Mouse (Mus musculus): ENCODE results near the gene Bahcc1.

The Bahcc1 gene

DNA sequence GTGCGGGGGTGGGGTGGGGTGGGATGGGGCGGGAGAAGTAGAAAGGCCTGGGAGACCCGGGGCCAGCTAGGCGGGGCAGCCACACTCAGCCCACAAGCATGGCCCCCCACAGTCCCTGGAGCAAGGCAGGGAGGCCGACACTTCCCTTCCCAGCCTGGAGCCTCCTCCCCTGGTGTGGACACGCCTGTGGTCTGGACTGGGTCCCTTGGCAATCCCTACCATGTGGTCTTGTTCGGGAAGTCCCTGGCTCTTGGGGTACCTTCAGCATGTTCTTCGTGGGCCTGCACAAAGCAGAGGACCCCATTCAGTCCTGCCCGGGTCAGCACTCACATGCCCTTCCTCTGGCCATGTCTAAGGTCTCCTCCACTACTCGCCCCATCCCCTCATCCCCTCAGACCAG, 23.8 kb downstream of the Bahcc1 start:
- Histone ChIP-seq H3K4me3 (replicated peaks; ENCODE audit: low read length) (peak overlapping the region; percentile 39), H3K36me3 (ENCODE audit: insufficient read depth, low read length) (peaks cover 24% of the 10 kb centered on the region), H3K4me1 (replicated peaks; ENCODE audit: low read depth, low read length) (peaks cover 93% of the 10 kb centered on the region), H3K27me3 (ENCODE audit: insufficient read depth, low read length) (no peaks in the 10 kb centered on the region), H3K9me3 (ENCODE audit: low read length) (no peaks in the 10 kb centered on the region)
- no peak for TF ChIP-seq POU5F1 (IDR thresholded peaks at IDR 0.05; ENCODE audit: borderline replicate concordance, low read length)
- TF ChIP-seq CTCF (conservative IDR thresholded peaks at IDR 0.05; ENCODE audit: low read length): no peak
- TF ChIP-seq NANOG (IDR thresholded peaks at IDR 0.05; ENCODE audit: borderline replicate concordance, low read length): no peak

DNA sequence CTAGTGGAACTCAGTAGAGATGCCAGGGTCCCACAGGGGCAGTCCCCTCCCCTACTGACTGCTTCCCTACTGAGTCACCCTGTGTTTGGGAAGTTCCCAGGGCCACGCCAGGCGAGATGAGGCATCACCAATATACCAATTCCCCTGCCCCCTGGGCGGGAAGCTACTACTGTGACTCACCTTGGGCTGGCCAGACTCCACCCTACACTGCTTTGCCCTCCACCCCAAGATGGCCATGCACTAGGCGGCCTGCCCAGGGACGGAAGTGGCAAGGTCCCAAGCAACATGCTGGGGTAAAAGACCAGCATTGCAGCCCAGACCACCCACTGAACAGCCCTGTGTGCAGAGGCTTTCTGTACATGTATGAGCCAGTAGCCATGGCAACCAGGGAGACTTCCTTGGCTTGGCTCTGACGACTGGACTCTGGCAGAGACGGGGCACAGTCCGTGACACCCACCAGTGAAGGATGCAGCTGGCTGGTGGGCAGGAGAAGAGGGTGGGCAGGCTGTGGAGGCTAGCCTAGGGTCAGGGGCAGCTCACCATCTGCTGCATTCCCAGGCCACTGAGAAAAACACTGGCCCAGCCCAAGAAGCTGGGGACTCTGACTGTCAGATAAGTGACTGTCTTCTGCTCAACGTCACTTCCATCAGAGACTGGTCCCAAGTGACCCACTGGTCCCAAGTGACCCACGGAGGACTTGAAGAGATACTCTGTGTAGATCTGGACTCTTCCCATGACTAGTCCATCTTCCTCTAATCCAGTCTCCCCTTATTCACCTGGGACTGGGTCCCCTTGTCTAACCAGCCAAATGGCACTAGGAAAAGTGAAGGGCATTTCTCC, 24.5 kb downstream of the Bahcc1 start:
- Histone ChIP-seq H3K36me3 (ENCODE audit: insufficient read depth, low read length) (peaks cover 24% of the 10 kb centered on the region), H3K9me3 (ENCODE audit: low read length) (no peaks in the 10 kb centered on the region), H3K27me3 (ENCODE audit: insufficient read depth, low read length) (no peaks in the 10 kb centered on the region), H3K4me1 (replicated peaks; ENCODE audit: low read depth, low read length) (peaks cover 93% of the 10 kb centered on the region), H3K4me3 (replicated peaks; ENCODE audit: low read length) (peak overlapping the region; percentile 39; the same call in 1 of the 2 replicates)
- TF ChIP-seq CTCF (conservative IDR thresholded peaks at IDR 0.05; ENCODE audit: low read length) (no peak), NANOG (IDR thresholded peaks at IDR 0.05; ENCODE audit: borderline replicate concordance, low read length) (no peak), POU5F1 (IDR thresholded peaks at IDR 0.05; ENCODE audit: borderline replicate concordance, low read length) (no peak)

DNA sequence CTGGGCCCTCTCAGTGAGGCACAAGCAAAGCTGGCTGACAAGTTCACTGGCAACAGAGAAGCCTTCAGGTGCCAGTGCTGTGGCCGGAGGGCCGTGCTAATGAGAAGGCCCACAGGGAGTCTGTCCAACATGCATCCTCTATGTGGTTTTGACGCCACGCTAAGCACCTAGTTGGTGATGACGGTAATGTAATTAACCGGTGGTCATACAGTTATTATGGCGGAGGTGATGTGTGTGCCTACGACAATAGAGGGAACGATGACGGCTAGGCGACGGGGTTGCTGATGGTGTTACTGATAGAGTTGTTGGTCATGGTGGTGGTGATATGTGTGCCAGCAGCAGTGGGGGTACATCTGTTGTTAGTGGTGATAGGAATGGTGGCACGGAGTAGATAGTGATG, 25.2 kb downstream of the Bahcc1 start:
- TF ChIP-seq NANOG (IDR thresholded peaks at IDR 0.05; ENCODE audit: borderline replicate concordance, low read length) (no peak), CTCF (conservative IDR thresholded peaks at IDR 0.05; ENCODE audit: low read length) (no peak), POU5F1 (IDR thresholded peaks at IDR 0.05; ENCODE audit: borderline replicate concordance, low read length) (no peak)
- peaks cover 92% of the 10 kb centered on the region for H3K4me1 ChIP-seq (replicated peaks; ENCODE audit: low read depth, low read length)
- H3K9me3 ChIP-seq (ENCODE audit: low read length): no peaks in the 10 kb centered on the region
- no peak overlapping the region for H3K4me3 ChIP-seq (replicated peaks; ENCODE audit: low read length)
- peaks cover 24% of the 10 kb centered on the region for H3K36me3 ChIP-seq (ENCODE audit: insufficient read depth, low read length)
- H3K27me3 ChIP-seq (ENCODE audit: insufficient read depth, low read length): no peaks in the 10 kb centered on the region

DNA sequence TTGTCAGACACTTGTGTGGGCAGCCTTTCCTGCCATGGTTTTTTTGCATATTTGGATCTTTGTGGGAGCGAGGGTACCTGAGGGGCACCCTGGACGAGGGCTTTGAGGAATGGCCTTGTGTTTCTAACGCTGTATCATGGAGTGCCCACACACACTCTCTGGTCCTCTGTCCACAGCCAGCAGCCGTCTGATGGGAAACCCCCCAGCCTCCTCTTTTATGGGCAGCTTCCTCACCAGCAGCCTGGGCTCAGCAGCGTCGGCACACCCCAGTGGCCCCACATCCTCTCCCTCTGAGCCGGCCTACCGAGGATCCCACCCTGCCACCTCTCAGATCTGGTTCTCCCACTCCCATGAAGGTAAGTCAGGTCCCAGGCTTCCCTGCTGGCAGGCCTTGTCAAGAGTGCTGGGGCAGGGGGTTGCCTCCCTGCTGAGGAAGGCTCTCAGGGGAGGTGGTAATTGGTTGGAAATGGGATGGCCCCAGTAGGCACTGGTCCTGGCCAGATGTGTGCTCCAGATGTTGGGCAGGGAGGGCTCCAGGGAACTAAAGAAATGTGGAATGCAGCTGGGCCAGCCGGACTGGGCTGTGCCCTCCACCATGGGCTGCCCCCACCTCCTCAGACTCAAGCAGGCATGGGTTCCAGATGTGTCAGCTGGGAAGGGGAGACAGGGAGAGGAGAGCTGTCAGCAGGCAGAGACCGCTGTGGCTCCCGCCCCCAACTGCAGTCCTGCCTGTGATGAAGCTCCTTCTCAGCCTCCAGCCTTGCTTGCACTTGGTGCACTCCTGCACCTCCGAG, 26.3 kb downstream of the Bahcc1 start:
- TF ChIP-seq POU5F1 (IDR thresholded peaks at IDR 0.05; ENCODE audit: borderline replicate concordance, low read length) (no peak), NANOG (IDR thresholded peaks at IDR 0.05; ENCODE audit: borderline replicate concordance, low read length) (no peak), CTCF (conservative IDR thresholded peaks at IDR 0.05; ENCODE audit: low read length) (no peak)
- H3K36me3 ChIP-seq (ENCODE audit: insufficient read depth, low read length): peaks cover 35% of the 10 kb centered on the region
- no peak overlapping the region for H3K4me3 ChIP-seq (replicated peaks; ENCODE audit: low read length)
- H3K9me3 ChIP-seq (ENCODE audit: low read length): no peaks in the 10 kb centered on the region
- peaks cover 92% of the 10 kb centered on the region for H3K4me1 ChIP-seq (replicated peaks; ENCODE audit: low read depth, low read length)
- no peaks in the 10 kb centered on the region for H3K27me3 ChIP-seq (ENCODE audit: insufficient read depth, low read length)

DNA sequence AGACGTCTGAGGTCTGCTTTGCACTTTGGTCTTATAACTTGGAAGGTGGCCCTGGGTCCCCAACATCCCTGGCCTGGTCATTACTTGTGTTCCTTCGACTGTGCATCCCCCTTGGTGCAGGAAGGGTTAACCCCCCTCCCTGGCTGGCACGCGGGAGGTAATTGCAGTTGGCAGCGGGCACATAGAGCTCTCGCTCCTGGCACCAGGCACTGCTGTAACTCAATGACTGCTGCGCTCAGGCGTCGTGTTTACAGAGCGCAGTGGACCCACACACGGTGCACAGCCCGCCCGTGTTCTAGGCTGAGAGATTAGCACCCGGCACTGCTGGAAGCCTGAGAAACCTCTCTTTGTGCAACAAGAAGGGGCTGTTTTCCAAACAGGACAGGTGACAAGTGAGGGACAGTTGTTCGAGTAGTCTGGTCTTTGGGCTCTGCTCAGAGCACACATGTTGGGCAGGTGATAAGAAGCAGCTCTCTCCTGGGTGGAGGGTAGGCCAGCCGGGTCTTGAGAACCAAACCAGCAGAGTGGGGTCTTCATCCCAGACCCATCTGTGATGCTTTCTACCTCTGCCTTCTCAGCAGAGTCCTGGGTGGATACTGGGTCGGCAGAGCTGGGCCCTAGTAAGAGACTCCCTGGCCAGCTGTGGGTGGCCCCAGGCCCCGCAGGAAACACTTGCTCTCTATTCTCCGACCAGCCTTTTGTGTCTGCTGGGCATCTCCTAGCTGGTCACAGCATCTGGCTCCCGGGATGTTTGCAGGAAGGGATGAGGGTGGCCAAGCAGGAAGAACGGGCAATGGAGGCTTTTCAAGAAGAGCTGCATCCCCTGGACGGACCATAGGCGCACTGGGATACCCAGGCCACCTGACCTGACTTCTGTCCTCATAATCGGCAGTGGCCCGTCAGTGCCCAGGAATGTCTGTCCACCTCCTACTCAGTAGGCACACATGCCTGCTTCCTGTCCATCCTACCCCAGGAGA, 27.3 kb downstream of the Bahcc1 start:
- Histone ChIP-seq H3K36me3 (ENCODE audit: insufficient read depth, low read length) (peaks cover 44% of the 10 kb centered on the region), H3K27me3 (ENCODE audit: insufficient read depth, low read length) (no peaks in the 10 kb centered on the region), H3K4me3 (replicated peaks; ENCODE audit: low read length) (no peak overlapping the region), H3K9me3 (ENCODE audit: low read length) (no peaks in the 10 kb centered on the region), H3K4me1 (replicated peaks; ENCODE audit: low read depth, low read length) (peaks cover 92% of the 10 kb centered on the region)
- no peak for TF ChIP-seq CTCF (conservative IDR thresholded peaks at IDR 0.05; ENCODE audit: low read length)
- no peak for TF ChIP-seq NANOG (IDR thresholded peaks at IDR 0.05; ENCODE audit: borderline replicate concordance, low read length)
- TF ChIP-seq POU5F1 (IDR thresholded peaks at IDR 0.05; ENCODE audit: borderline replicate concordance, low read length): no peak

DNA sequence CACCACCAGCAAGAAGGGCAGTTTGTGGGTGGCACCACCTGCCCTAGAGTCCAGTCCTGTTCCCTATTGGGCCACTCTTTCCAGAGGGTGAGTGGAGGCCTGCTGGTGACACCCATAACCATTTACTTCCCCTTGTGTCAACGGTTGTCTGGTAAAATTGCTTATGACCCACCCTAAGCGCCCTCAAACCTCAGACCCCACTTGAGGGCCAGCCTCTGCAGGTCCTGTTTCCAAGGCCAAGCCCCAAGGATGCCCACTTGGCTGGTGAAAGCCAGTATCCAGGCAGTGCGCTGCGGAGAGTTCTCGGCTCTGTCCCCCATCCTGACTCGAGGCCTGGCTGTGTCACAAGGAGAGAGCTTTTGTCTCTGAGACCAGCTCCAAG, 28.0 kb downstream of the Bahcc1 start:
- Histone ChIP-seq H3K27me3 (ENCODE audit: insufficient read depth, low read length) (no peaks in the 10 kb centered on the region), H3K4me1 (replicated peaks; ENCODE audit: low read depth, low read length) (peaks cover 90% of the 10 kb centered on the region), H3K36me3 (ENCODE audit: insufficient read depth, low read length) (peaks cover 49% of the 10 kb centered on the region), H3K9me3 (ENCODE audit: low read length) (no peaks in the 10 kb centered on the region), H3K4me3 (replicated peaks; ENCODE audit: low read length) (peak overlapping the region; percentile 48; the same call in 1 of the 2 replicates)
- TF ChIP-seq NANOG (IDR thresholded peaks at IDR 0.05; ENCODE audit: borderline replicate concordance, low read length) (no peak), POU5F1 (IDR thresholded peaks at IDR 0.05; ENCODE audit: borderline replicate concordance, low read length) (no peak), CTCF (conservative IDR thresholded peaks at IDR 0.05; ENCODE audit: low read length) (no peak)

DNA sequence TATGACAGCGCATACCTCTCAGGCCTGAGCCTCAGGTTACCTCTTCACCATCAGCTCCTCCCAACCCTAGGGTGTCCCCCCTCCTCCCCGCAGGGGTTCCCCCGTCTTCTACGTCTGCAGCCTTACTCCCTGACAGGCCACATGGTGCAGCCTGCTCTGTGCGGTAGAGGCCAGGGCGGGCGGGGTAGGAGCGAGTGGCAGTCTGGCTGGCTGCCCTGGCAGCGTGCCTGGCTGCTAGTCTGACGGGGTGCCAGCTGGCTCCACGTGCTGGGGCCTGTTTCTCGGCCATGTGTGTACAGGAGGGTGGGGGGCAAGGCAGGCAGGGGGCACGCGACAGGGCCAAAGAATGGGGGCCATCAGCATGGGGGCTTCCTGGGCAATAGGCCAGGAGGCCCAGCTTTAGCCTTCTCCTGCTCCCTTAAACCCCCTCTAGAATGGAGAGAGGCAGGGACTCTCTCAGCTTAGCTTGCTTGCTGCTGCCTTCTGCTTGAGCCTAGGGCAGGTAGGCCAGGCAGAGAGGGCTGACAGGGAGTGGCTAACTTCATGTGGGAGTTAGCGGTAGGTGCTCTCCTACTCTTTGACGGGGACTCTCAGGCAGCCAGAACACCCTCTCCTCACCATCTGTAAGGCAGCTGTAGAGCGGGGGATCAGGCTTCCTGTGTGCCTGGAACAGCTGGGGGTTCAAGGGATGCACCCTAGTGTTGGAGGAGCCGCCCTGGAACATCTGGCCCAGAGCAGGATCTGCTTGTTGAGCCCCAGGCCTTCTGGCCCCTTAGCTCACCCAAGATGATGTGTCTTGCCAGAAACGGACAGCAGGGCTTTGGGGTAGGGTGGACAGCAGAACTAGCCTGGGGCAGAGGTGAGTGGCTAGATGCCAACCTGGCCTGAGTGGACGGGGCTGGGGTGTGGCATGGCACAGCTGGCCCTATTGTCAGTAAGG, 28.9 kb downstream of the Bahcc1 start:
- H3K27me3 ChIP-seq (ENCODE audit: insufficient read depth, low read length): no peaks in the 10 kb centered on the region
- peak overlapping the region; percentile 48 for H3K4me3 ChIP-seq (replicated peaks; ENCODE audit: low read length)
- no peak for TF ChIP-seq CTCF (conservative IDR thresholded peaks at IDR 0.05; ENCODE audit: low read length)
- no peak for TF ChIP-seq NANOG (IDR thresholded peaks at IDR 0.05; ENCODE audit: borderline replicate concordance, low read length)
- TF ChIP-seq POU5F1 (IDR thresholded peaks at IDR 0.05; ENCODE audit: borderline replicate concordance, low read length): no peak
- H3K9me3 ChIP-seq (ENCODE audit: low read length): no peaks in the 10 kb centered on the region
- H3K36me3 ChIP-seq (ENCODE audit: insufficient read depth, low read length): peaks cover 58% of the 10 kb centered on the region
- H3K4me1 ChIP-seq (replicated peaks; ENCODE audit: low read depth, low read length): peaks cover 90% of the 10 kb centered on the region

Measured in E14TG2a.4 (cell line).